Mouse (Mus musculus) erythroblast, embryonic 14.5 days (primary cell): Measurements from ENCODE around the gene Lemd2. TPM values are rescaled to one million over a fixed set of nuclear protein-coding genes. Genes with fewer than 3 reads are reported as not detected.
A peak's percentile ranks its signal among the peaks of the same experiment; 100 is the strongest.

Experiments
- H3K27me3 ChIP-seq: 2 replicates; pipeline ENCODE4 v1.6.1; 2012; ENCODE audit warnings: inconsistent platforms; ENCODE audit not compliant: control insufficient read depth
- H3K36me3 ChIP-seq: 2 replicates; pipeline ENCODE4 v1.6.1; 2012; ENCODE audit warnings: mild to moderate bottlenecking, inconsistent platforms; ENCODE audit not compliant: control insufficient read depth
- H3K4me1 ChIP-seq: 2 replicates; pipeline ENCODE4 v1.6.1; 2012; ENCODE audit warnings: inconsistent platforms; ENCODE audit not compliant: control insufficient read depth
- H3K4me3 ChIP-seq: replicated peaks from 2 replicates; pipeline ENCODE3; 2012; ENCODE audit warnings: moderate library complexity, mild to moderate bottlenecking, inconsistent platforms
- H3K9me3 ChIP-seq: 2 replicates; pipeline ENCODE4 v1.6.1; 2012; ENCODE audit warnings: low read length, inconsistent platforms, mixed read lengths; ENCODE audit not compliant: control insufficient read depth
- GATA1 ChIP-seq: IDR thresholded peaks from 2 replicates; pipeline ENCODE4 v1.6.1; 2012; ENCODE audit warnings: low read length, inconsistent platforms, mixed read lengths
- TAL1 ChIP-seq: IDR thresholded peaks from 3 replicates; pipeline ENCODE4 v1.6.1; 2012; ENCODE audit warnings: low read length, inconsistent platforms, mixed read lengths
- polyA plus RNA-seq: library from polyadenylated mRNA; stranded (reverse); fragments of >175 nt; gene quantifications from 2 replicates; pipeline ENCODE4 v1.2.3, GENCODE M21; 2012

Gene Lemd2
- polyA plus RNA-seq, 1 experiment = 6.5 TPM

- H3K27me3 ChIP-seq = no peaks in the 10 kb centered on the region
- no peaks in the 10 kb centered on the region for H3K9me3 ChIP-seq
- TF ChIP-seq TAL1 = no peak
- TF ChIP-seq GATA1 = no peak
- H3K4me1 ChIP-seq = peaks cover 81% of the 10 kb centered on the region
- no peak overlapping the region for H3K4me3 ChIP-seq
- H3K36me3 ChIP-seq = peaks cover 99% of the 10 kb centered on the region
Measured at GRCm38 (mm10) chr17:27196206-27196605, 8.1 kb downstream of the Lemd2 start.

GRCm38 (mm10) chr17:27194258-27195185 lies 9.7 kb downstream of the Lemd2 start:
- Histone ChIP-seq H3K27me3 (no peaks in the 10 kb centered on the region), H3K4me1 (peaks cover 74% of the 10 kb centered on the region), H3K36me3 (peaks cover 99% of the 10 kb centered on the region), H3K9me3 (no peaks in the 10 kb centered on the region), H3K4me3 (peak overlapping the region; percentile 31)
- TF ChIP-seq TAL1 (peak; percentile 71), GATA1 (peak; percentile 52)

- H3K4me1 ChIP-seq = peaks cover 64% of the 10 kb centered on the region
- H3K27me3 ChIP-seq = peaks cover 9% of the 10 kb centered on the region; the same call in 1 of the 2 replicates
- no peak overlapping the region for H3K4me3 ChIP-seq
- TF ChIP-seq GATA1 (no peak), TAL1 (no peak)
- H3K36me3 ChIP-seq = peaks cover 79% of the 10 kb centered on the region
- H3K9me3 ChIP-seq = no peaks in the 10 kb centered on the region
Measured at GRCm38 (mm10) chr17:27191804-27192203, 12.5 kb downstream of the Lemd2 start.

- H3K36me3 ChIP-seq = peaks cover 73% of the 10 kb centered on the region
- TF ChIP-seq TAL1 = no peak
- H3K27me3 ChIP-seq = peaks cover 9% of the 10 kb centered on the region; the same call in 1 of the 2 replicates
- H3K9me3 ChIP-seq = no peaks in the 10 kb centered on the region
- peaks cover 62% of the 10 kb centered on the region for H3K4me1 ChIP-seq
- H3K4me3 ChIP-seq = no peak overlapping the region
Measured at GRCm38 (mm10) chr17:27191189-27191588, 13.1 kb downstream of the Lemd2 start.

GRCm38 (mm10) chr17:27189640-27190216 lies 14.5 kb downstream of the Lemd2 start:
- Histone ChIP-seq H3K4me1 (peaks cover 56% of the 10 kb centered on the region), H3K36me3 (peaks cover 58% of the 10 kb centered on the region), H3K4me3 (no peak overlapping the region)

GRCm38 (mm10) chr17:27188883-27189282 lies 15.4 kb downstream of the Lemd2 start:
- H3K4me3 ChIP-seq = no peak overlapping the region
- H3K27me3 ChIP-seq = peaks cover 9% of the 10 kb centered on the region; the same call in 1 of the 2 replicates
- H3K4me1 ChIP-seq = peaks cover 55% of the 10 kb centered on the region
- H3K36me3 ChIP-seq = peaks cover 50% of the 10 kb centered on the region
- H3K9me3 ChIP-seq = no peaks in the 10 kb centered on the region; the same call in 1 of the 2 replicates
- TF ChIP-seq TAL1 (no peak), GATA1 (no peak)

More at GRCm38 (mm10) chr17:27189640-27190216, 14.5 kb downstream of the Lemd2 start:
- TF ChIP-seq GATA1 (no peak), TAL1 (no peak)
- no peaks in the 10 kb centered on the region for H3K9me3 ChIP-seq
- peaks cover 9% of the 10 kb centered on the region; the same call in 1 of the 2 replicates for H3K27me3 ChIP-seq

- no peak for TF ChIP-seq GATA1
- no peak for TF ChIP-seq TAL1
- H3K27me3 ChIP-seq = peaks cover 9% of the 10 kb centered on the region; the same call in 1 of the 2 replicates
- peaks cover 31% of the 10 kb centered on the region for H3K36me3 ChIP-seq
- peaks cover 59% of the 10 kb centered on the region for H3K4me1 ChIP-seq
- H3K9me3 ChIP-seq = no peaks in the 10 kb centered on the region; the same call in 1 of the 2 replicates
- no peak overlapping the region for H3K4me3 ChIP-seq
Measured at GRCm38 (mm10) chr17:27187059-27187458, 17.2 kb downstream of the Lemd2 start.

GRCm38 (mm10) chr17:27186068-27186467 lies 18.2 kb downstream of the Lemd2 start:
- Histone ChIP-seq H3K4me1 (peaks cover 63% of the 10 kb centered on the region), H3K9me3 (no peaks in the 10 kb centered on the region; the same call in 1 of the 2 replicates), H3K27me3 (peaks cover 9% of the 10 kb centered on the region; the same call in 1 of the 2 replicates), H3K36me3 (peaks cover 22% of the 10 kb centered on the region), H3K4me3 (no peak overlapping the region)
- TF ChIP-seq GATA1 (no peak), TAL1 (no peak)

- peaks cover 67% of the 10 kb centered on the region for H3K4me1 ChIP-seq
Measured at GRCm38 (mm10) chr17:27183667-27184292, 20.5 kb downstream of the Lemd2 start.

More at GRCm38 (mm10) chr17:27183667-27184292, 20.5 kb downstream of the Lemd2 start:
- Histone ChIP-seq H3K27me3 (peaks cover 9% of the 10 kb centered on the region; the same call in 1 of the 2 replicates), H3K4me3 (peak overlapping the region; percentile 34), H3K36me3 (peaks cover 2% of the 10 kb centered on the region; the same call in 1 of the 2 replicates), H3K9me3 (peaks cover 10% of the 10 kb centered on the region)
- TF ChIP-seq TAL1 (no peak), GATA1 (no peak)
